Mouse (Mus musculus): ENCODE data around the gene Macrod1. TPM values are rescaled to one million over a fixed set of nuclear protein-coding genes. Genes with fewer than 3 reads are reported as not detected.

Gene Macrod1
- polyA plus RNA-seq, 1 experiment from 2014 or later: 4.4 TPM

GRCm38 (mm10) chr19:7217926-7218267 lies 161.3 kb downstream of the Macrod1 start:
- Histone ChIP-seq H3K36me3 (peaks cover 44% of the 10 kb centered on the region), H3K9me3 (replicated peaks) (no peaks in the 10 kb centered on the region), H3K4me3 (peak overlapping the region; percentile 93), H3K27ac (peak overlapping the region; percentile 92; the same call in 1 of the 2 replicates), H3K27me3 (ENCODE audit: low read depth, poor library complexity, severe bottlenecking) (no peaks in the 10 kb centered on the region), H3K4me1 (peaks cover 26% of the 10 kb centered on the region)
- WGBS: 15% methylated on average over 6 of the region's 6 CpGs
- no peak for DNase-seq (ENCODE audit: low spot score)

- H3K27ac ChIP-seq: no peak overlapping the region
- WGBS: 95% methylated on average over 5 of the region's 5 CpGs
- no peak for DNase-seq (ENCODE audit: low spot score)
- no peak overlapping the region for H3K4me3 ChIP-seq
- peaks cover 35% of the 10 kb centered on the region for H3K36me3 ChIP-seq
- H3K4me1 ChIP-seq: peaks cover 26% of the 10 kb centered on the region
- no peaks in the 10 kb centered on the region for H3K27me3 ChIP-seq (ENCODE audit: low read depth, poor library complexity, severe bottlenecking)
- H3K9me3 ChIP-seq (replicated peaks): no peaks in the 10 kb centered on the region
These were observed 162.1 kb downstream of the Macrod1 start for GRCm38 (mm10) chr19:7218753-7219152.

- 91% methylated on average over 6 of the region's 6 CpGs for WGBS
These were observed 165.6 kb downstream of the Macrod1 start for GRCm38 (mm10) chr19:7222196-7222595.

GRCm38 (mm10) chr19:7223488-7223887 lies 166.9 kb downstream of the Macrod1 start:
- Histone ChIP-seq H3K27me3 (ENCODE audit: low read depth, poor library complexity, severe bottlenecking) (no peaks in the 10 kb centered on the region), H3K9me3 (replicated peaks) (no peaks in the 10 kb centered on the region), H3K4me3 (no peak overlapping the region), H3K36me3 (peaks cover 43% of the 10 kb centered on the region), H3K4me1 (peaks cover 2% of the 10 kb centered on the region; the same call in 1 of the 2 replicates), H3K27ac (no peak overlapping the region)
- no peak for DNase-seq (ENCODE audit: low spot score)

More at GRCm38 (mm10) chr19:7222196-7222595, 165.6 kb downstream of the Macrod1 start:
- H3K9me3 ChIP-seq (replicated peaks): no peaks in the 10 kb centered on the region
- H3K4me1 ChIP-seq: peaks cover 9% of the 10 kb centered on the region
- no peak overlapping the region for H3K27ac ChIP-seq
- peaks cover 30% of the 10 kb centered on the region for H3K36me3 ChIP-seq
- no peak overlapping the region for H3K4me3 ChIP-seq
- DNase-seq (ENCODE audit: low spot score): no peak
- no peaks in the 10 kb centered on the region for H3K27me3 ChIP-seq (ENCODE audit: low read depth, poor library complexity, severe bottlenecking)

GRCm38 (mm10) chr19:7224253-7224652 lies 167.6 kb downstream of the Macrod1 start:
- WGBS: 86% methylated on average over 3 of the region's 3 CpGs
- no peak overlapping the region for H3K4me3 ChIP-seq
- H3K9me3 ChIP-seq (replicated peaks): no peaks in the 10 kb centered on the region
- no peak for DNase-seq (ENCODE audit: low spot score)
- H3K36me3 ChIP-seq: peaks cover 50% of the 10 kb centered on the region
- no peaks in the 10 kb centered on the region for H3K4me1 ChIP-seq
- no peaks in the 10 kb centered on the region for H3K27me3 ChIP-seq (ENCODE audit: low read depth, poor library complexity, severe bottlenecking)
- H3K27ac ChIP-seq: no peak overlapping the region

GRCm38 (mm10) chr19:7225096-7225690 lies 168.6 kb downstream of the Macrod1 start:
- no peak overlapping the region for H3K27ac ChIP-seq
- H3K27me3 ChIP-seq (ENCODE audit: low read depth, poor library complexity, severe bottlenecking): no peaks in the 10 kb centered on the region
- no peaks in the 10 kb centered on the region for H3K4me1 ChIP-seq
- WGBS: 87% methylated on average over 9 of the region's 9 CpGs
- H3K36me3 ChIP-seq: peaks cover 59% of the 10 kb centered on the region
- no peaks in the 10 kb centered on the region for H3K9me3 ChIP-seq (replicated peaks)
- DNase-seq (ENCODE audit: low spot score): no peak
- no peak overlapping the region for H3K4me3 ChIP-seq

GRCm38 (mm10) chr19:7226511-7226914 lies 169.9 kb downstream of the Macrod1 start:
- no peak overlapping the region for H3K27ac ChIP-seq
- no peak overlapping the region for H3K4me3 ChIP-seq
- H3K36me3 ChIP-seq: peaks cover 73% of the 10 kb centered on the region
- no peaks in the 10 kb centered on the region for H3K9me3 ChIP-seq (replicated peaks)
- no peak for DNase-seq (ENCODE audit: low spot score)
- H3K4me1 ChIP-seq: no peaks in the 10 kb centered on the region
- no peaks in the 10 kb centered on the region for H3K27me3 ChIP-seq (ENCODE audit: low read depth, poor library complexity, severe bottlenecking)
- 84% methylated on average over 6 of the region's 6 CpGs for WGBS

GRCm38 (mm10) chr19:7234537-7235221 lies 178.1 kb downstream of the Macrod1 start:
- DNase-seq (ENCODE audit: low spot score): peak; percentile 70
- Histone ChIP-seq H3K36me3 (peaks cover 91% of the 10 kb centered on the region), H3K4me3 (no peak overlapping the region), H3K27ac (no peak overlapping the region), H3K4me1 (peaks cover 24% of the 10 kb centered on the region), H3K27me3 (ENCODE audit: low read depth, poor library complexity, severe bottlenecking) (no peaks in the 10 kb centered on the region), H3K9me3 (replicated peaks) (no peaks in the 10 kb centered on the region)
- WGBS: 68% methylated on average over 8 of the region's 8 CpGs

GRCm38 (mm10) chr19:7235461-7235860 lies 178.9 kb downstream of the Macrod1 start:
- DNase-seq (ENCODE audit: low spot score): no peak
- Histone ChIP-seq H3K9me3 (replicated peaks) (no peaks in the 10 kb centered on the region), H3K36me3 (peaks cover 83% of the 10 kb centered on the region), H3K27me3 (ENCODE audit: low read depth, poor library complexity, severe bottlenecking) (no peaks in the 10 kb centered on the region), H3K4me3 (no peak overlapping the region), H3K4me1 (peaks cover 32% of the 10 kb centered on the region), H3K27ac (no peak overlapping the region)
- 92% methylated on average over 9 of the region's 9 CpGs for WGBS

GRCm38 (mm10) chr19:7236011-7236410 lies 179.4 kb downstream of the Macrod1 start:
- H3K27ac ChIP-seq: no peak overlapping the region
- DNase-seq (ENCODE audit: low spot score): no peak
- H3K4me3 ChIP-seq: no peak overlapping the region
- H3K27me3 ChIP-seq (ENCODE audit: low read depth, poor library complexity, severe bottlenecking): no peaks in the 10 kb centered on the region
- peaks cover 32% of the 10 kb centered on the region for H3K4me1 ChIP-seq
- H3K9me3 ChIP-seq (replicated peaks): no peaks in the 10 kb centered on the region
- peaks cover 78% of the 10 kb centered on the region for H3K36me3 ChIP-seq
- 97% methylated on average over 2 of the region's 2 CpGs for WGBS

GRCm38 (mm10) chr19:7236742-7237141 lies 180.1 kb downstream of the Macrod1 start:
- no peak for DNase-seq (ENCODE audit: low spot score)
- H3K36me3 ChIP-seq: peaks cover 71% of the 10 kb centered on the region
- H3K9me3 ChIP-seq (replicated peaks): no peaks in the 10 kb centered on the region
- 93% methylated on average over 4 of the region's 4 CpGs for WGBS
- no peaks in the 10 kb centered on the region for H3K27me3 ChIP-seq (ENCODE audit: low read depth, poor library complexity, severe bottlenecking)
- no peak overlapping the region for H3K4me3 ChIP-seq
- H3K27ac ChIP-seq: no peak overlapping the region
- peaks cover 38% of the 10 kb centered on the region for H3K4me1 ChIP-seq

GRCm38 (mm10) chr19:7239574-7239973 lies 183.0 kb downstream of the Macrod1 start:
- DNase-seq (ENCODE audit: low spot score): no peak
- 92% methylated on average over 3 of the region's 3 CpGs for WGBS
- H3K9me3 ChIP-seq (replicated peaks): no peaks in the 10 kb centered on the region
- H3K4me3 ChIP-seq: peak overlapping the region; percentile 87
- peaks cover 42% of the 10 kb centered on the region for H3K36me3 ChIP-seq
- no peak overlapping the region for H3K27ac ChIP-seq
- H3K4me1 ChIP-seq: peaks cover 39% of the 10 kb centered on the region
- H3K27me3 ChIP-seq (ENCODE audit: low read depth, poor library complexity, severe bottlenecking): no peaks in the 10 kb centered on the region

GRCm38 (mm10) chr19:7240291-7240690 lies 183.7 kb downstream of the Macrod1 start:
- Histone ChIP-seq H3K27me3 (ENCODE audit: low read depth, poor library complexity, severe bottlenecking) (no peaks in the 10 kb centered on the region), H3K36me3 (peaks cover 37% of the 10 kb centered on the region), H3K4me3 (peak overlapping the region; percentile 87), H3K4me1 (peaks cover 39% of the 10 kb centered on the region), H3K9me3 (replicated peaks) (no peaks in the 10 kb centered on the region), H3K27ac (peak overlapping the region; percentile 94)
- DNase-seq (ENCODE audit: low spot score): no peak
- WGBS: 6% methylated on average over 13 of the region's 13 CpGs
